Mouse (Mus musculus) C2C12 (cell line): ENCODE measurements at regions not wholly inside any gene's neighbourhood (a gene's known extent, or its start where the extent isn't known, plus 50 kb on each side); places are given as distances from the start of the nearest gene placed in this dataset.

Source experiments
- H3K27me3 ChIP-seq: one replicate; pipeline ENCODE4 v1.6.1; 2011; ENCODE audit not compliant: control insufficient read depth, insufficient read depth, insufficient read length
- H3K36me3 ChIP-seq: one replicate; pipeline ENCODE4 v1.6.1; 2011; ENCODE audit not compliant: control insufficient read depth, insufficient read depth
- H3K4me3 ChIP-seq: one replicate; pipeline ENCODE4 v1.5.1; 2011; ENCODE audit warnings: mild to moderate bottlenecking, control low read depth; ENCODE audit not compliant: poor library complexity, insufficient read depth, severe bottlenecking
- H3K79me2 ChIP-seq: one replicate; pipeline ENCODE4 v1.6.1; 2011; ENCODE audit not compliant: control insufficient read depth, insufficient read depth
- H3K79me3 ChIP-seq: one replicate; pipeline ENCODE4 v1.6.1; 2011; ENCODE audit warnings: low read depth, control low read depth
- H3ac ChIP-seq: one replicate; pipeline ENCODE3; 2011; ENCODE audit warnings: low read depth; ENCODE audit not compliant: control insufficient read depth, insufficient read length
- CEBPB ChIP-seq: IDR thresholded peaks from one replicate; pipeline ENCODE4 v1.6.1; 2011; ENCODE audit warnings: low read depth, mild to moderate bottlenecking, control low read depth, moderate library complexity
- CTCF ChIP-seq: IDR thresholded peaks from one replicate; pipeline ENCODE4 v1.5.1; 2011; ENCODE audit not compliant: control insufficient read depth, insufficient read depth, insufficient read length
- FOSL1 ChIP-seq: IDR thresholded peaks from one replicate; pipeline ENCODE4 v1.8.0; 2011; ENCODE audit warnings: mild to moderate bottlenecking, low read length; ENCODE audit not compliant: poor library complexity, insufficient read depth, severe bottlenecking
- MAX ChIP-seq: IDR thresholded peaks from one replicate; pipeline ENCODE4 v1.6.1; 2011; ENCODE audit warnings: mild to moderate bottlenecking, control low read depth
- MYOD1 ChIP-seq: IDR thresholded peaks from one replicate; pipeline ENCODE4 v1.6.1; 2011; ENCODE audit warnings: low read depth; ENCODE audit not compliant: control insufficient read depth, insufficient read length
- MYOG ChIP-seq: IDR thresholded peaks from one replicate; pipeline ENCODE4 v1.6.1; 2011; ENCODE audit not compliant: control insufficient read depth, insufficient read length; ENCODE audit errors: extremely low read depth
- USF1 ChIP-seq: IDR thresholded peaks from one replicate; pipeline ENCODE4 v1.6.1; 2011; ENCODE audit warnings: low read depth, mild to moderate bottlenecking, control low read depth, moderate library complexity

DNA sequence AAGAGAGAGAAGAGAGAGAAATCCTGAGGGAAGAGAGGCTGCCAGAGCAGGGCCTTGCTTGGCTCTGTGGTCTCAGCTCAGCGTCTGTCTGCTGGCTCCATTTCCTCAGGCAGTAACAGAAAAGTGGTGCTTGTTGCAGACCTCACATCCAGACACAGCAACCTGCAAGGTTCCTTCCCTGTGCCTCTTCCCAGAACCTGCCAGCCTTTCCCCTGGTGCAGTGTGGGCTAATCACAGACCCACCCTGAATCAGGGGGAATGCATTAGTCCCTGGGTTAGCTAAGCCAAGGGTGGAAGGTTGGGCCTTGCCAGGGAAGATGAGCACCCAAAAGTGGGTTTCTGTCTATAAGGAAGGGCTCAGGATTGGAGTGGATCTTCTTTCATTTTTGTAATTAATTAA, 75.2 kb upstream of the Syt6 start:
- no peaks in the 10 kb centered on the region for H3K79me2 ChIP-seq
- H3K4me3 ChIP-seq = no peak overlapping the region
- H3K79me3 ChIP-seq = no peaks in the 10 kb centered on the region
- no peak overlapping the region for H3ac ChIP-seq
- H3K36me3 ChIP-seq = no peaks in the 10 kb centered on the region
- peaks cover 10% of the 10 kb centered on the region for H3K27me3 ChIP-seq
- TF ChIP-seq MYOD1 (no peak), FOSL1 (no peak), USF1 (no peak), CTCF (no peak), MAX (no peak), CEBPB (no peak), MYOG (no peak)

- TF ChIP-seq USF1 = no peak
- TF ChIP-seq CEBPB = no peak
- TF ChIP-seq MAX = no peak
- no peak for TF ChIP-seq MYOG
- TF ChIP-seq MYOD1 = no peak
- no peak for TF ChIP-seq CTCF
- TF ChIP-seq FOSL1 = no peak
- H3K36me3 ChIP-seq = no peaks in the 10 kb centered on the region
- no peak overlapping the region for H3ac ChIP-seq
- no peaks in the 10 kb centered on the region for H3K79me2 ChIP-seq
- no peak overlapping the region for H3K4me3 ChIP-seq
- no peaks in the 10 kb centered on the region for H3K79me3 ChIP-seq
- peaks cover 10% of the 10 kb centered on the region for H3K27me3 ChIP-seq
These were observed 74.7 kb upstream of the Syt6 start for GRCm38 (mm10) chr3:103500366-103500765.

DNA sequence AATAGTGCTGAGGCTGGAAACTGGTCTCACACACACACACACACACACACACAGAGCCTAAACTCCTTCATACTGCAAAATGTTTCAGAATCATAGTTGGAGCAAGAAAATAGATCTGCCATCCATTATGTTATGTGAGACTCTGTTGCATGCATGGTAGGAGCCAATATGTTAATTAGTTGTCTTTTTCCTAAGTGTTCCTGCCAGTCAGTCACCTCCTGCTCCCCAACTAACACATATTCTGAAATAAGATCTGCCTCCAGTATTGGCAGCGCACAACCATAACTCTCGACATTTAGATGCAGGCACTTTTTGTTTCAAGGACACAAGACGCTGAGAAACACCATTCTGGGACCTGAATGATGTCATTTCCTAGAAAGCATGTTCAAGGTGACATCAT, 70.9 kb upstream of the Syt6 start:
- TF ChIP-seq CEBPB = no peak
- TF ChIP-seq USF1 = no peak

DNA sequence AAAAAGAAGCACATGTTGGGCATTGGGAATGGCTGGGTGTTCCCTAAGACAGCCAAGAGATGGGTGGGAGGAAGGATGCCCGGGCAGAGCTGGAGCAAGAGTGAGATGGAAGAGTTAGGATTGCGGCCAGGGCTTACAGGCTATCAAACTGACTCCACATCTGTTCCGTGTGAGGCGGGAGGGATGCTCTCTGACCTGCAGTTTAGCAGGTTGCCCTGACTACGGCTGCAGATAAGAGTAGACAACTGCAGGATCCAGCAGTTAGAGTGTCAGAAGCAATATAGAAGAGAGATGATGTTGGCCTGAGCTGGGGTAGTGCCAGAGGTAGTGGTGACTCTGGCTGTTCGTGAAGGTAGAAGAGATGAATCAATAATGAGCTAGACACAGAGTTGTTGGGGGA, 61.6 kb upstream of the Syt6 start:
- no peaks in the 10 kb centered on the region for H3K79me2 ChIP-seq
- H3ac ChIP-seq = no peak overlapping the region
- H3K4me3 ChIP-seq = no peak overlapping the region
- TF ChIP-seq MYOG (no peak), CEBPB (no peak), MAX (no peak), MYOD1 (no peak), USF1 (no peak), CTCF (no peak), FOSL1 (no peak)
- H3K36me3 ChIP-seq = no peaks in the 10 kb centered on the region
- peaks cover 24% of the 10 kb centered on the region for H3K27me3 ChIP-seq
- no peaks in the 10 kb centered on the region for H3K79me3 ChIP-seq

More for the DNA sequence above, 70.9 kb upstream of the Syt6 start:
- no peaks in the 10 kb centered on the region for H3K36me3 ChIP-seq
- H3K4me3 ChIP-seq = no peak overlapping the region
- H3K27me3 ChIP-seq = peaks cover 5% of the 10 kb centered on the region
- no peaks in the 10 kb centered on the region for H3K79me2 ChIP-seq
- H3K79me3 ChIP-seq = no peaks in the 10 kb centered on the region
- no peak overlapping the region for H3ac ChIP-seq

- Histone ChIP-seq H3ac (no peak overlapping the region), H3K79me2 (no peaks in the 10 kb centered on the region), H3K36me3 (no peaks in the 10 kb centered on the region), H3K79me3 (no peaks in the 10 kb centered on the region), H3K27me3 (peaks cover 27% of the 10 kb centered on the region), H3K4me3 (no peak overlapping the region)
- TF ChIP-seq FOSL1 (no peak), CEBPB (no peak), MAX (no peak), CTCF (no peak), MYOG (no peak), MYOD1 (no peak), USF1 (no peak)
These were observed 61.0 kb upstream of the Syt6 start for GRCm38 (mm10) chr3:103514061-103514460.

DNA sequence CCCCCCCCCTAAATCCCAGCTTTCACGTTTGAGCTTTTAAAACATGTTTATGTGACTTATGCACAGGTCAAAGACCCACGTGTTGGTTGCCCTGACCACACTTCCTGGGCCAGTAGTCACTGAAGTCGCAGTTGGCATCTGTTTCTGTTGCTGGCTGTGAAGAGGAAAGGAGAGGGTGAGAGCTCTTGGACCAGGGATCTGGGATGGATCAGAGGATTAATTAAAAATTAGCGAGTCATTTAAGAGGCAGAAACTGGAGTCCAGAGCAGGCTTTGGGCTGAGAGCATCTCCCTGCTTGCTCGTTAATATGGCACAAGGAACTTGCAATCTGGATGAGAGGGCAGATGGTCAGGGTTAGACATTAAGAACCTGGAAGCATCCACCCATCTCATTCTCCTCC, 59.1 kb upstream of the Syt6 start:
- Histone ChIP-seq H3K4me3 (no peak overlapping the region), H3K36me3 (no peaks in the 10 kb centered on the region), H3K79me3 (no peaks in the 10 kb centered on the region), H3K27me3 (peaks cover 30% of the 10 kb centered on the region), H3K79me2 (no peaks in the 10 kb centered on the region), H3ac (no peak overlapping the region)
- TF ChIP-seq MAX (no peak), USF1 (no peak), CEBPB (no peak), CTCF (no peak), MYOD1 (no peak), FOSL1 (no peak), MYOG (no peak)
